Mouse (Mus musculus) MEL (cell line): ENCODE measurements around the gene Cldn10.

Experiments used
- CTCF ChIP-seq, 3 experiments: IDR thresholded peaks in 2 of 3; conservative IDR thresholded peaks in 1 of 3; 2 replicates each; pipeline ENCODE4 v1.5.1; 2011 to 2012; ENCODE audit warnings: low read length in 3 of 3, low read depth in 2 of 3, mild to moderate bottlenecking in 2 of 3, improper control_type of control experiment in 1 of 3, inconsistent platforms in 1 of 3, mixed read lengths in 1 of 3, moderate library complexity in 1 of 3; ENCODE audit not compliant: control insufficient read depth in 1 of 3, insufficient read depth in 1 of 3, poor library complexity in 1 of 3, severe bottlenecking in 1 of 3
- GATA1 ChIP-seq: IDR thresholded peaks from 2 replicates; pipeline ENCODE4 v1.6.1; 2011; ENCODE audit warnings: low read depth, low read length, improper control_type of control experiment
- HCFC1 ChIP-seq: IDR thresholded peaks from 2 replicates; pipeline ENCODE4 v1.6.1; 2012; ENCODE audit warnings: low read depth, mild to moderate bottlenecking, inconsistent platforms, low read length, improper control_type of control experiment, moderate library complexity
- RAD21 ChIP-seq: IDR thresholded peaks from 2 replicates; pipeline ENCODE4 v1.6.1; 2011; ENCODE audit warnings: mild to moderate bottlenecking, low read depth, low read length, improper control_type of control experiment
- SMC3 ChIP-seq: IDR thresholded peaks from 2 replicates; pipeline ENCODE4 v1.6.1; 2011; ENCODE audit warnings: low read depth, low read length, improper control_type of control experiment
- USF2 ChIP-seq, 2 experiments: IDR thresholded peaks; 2 replicates each; pipeline ENCODE4 v1.6.1; 2011 to 2012; ENCODE audit warnings: improper control_type of control experiment in 2 of 2, low read length in 2 of 2, borderline replicate concordance in 1 of 2, inconsistent platforms in 1 of 2, low read depth in 1 of 2, mild to moderate bottlenecking in 1 of 2; ENCODE audit not compliant: insufficient read depth in 1 of 2

DNA sequence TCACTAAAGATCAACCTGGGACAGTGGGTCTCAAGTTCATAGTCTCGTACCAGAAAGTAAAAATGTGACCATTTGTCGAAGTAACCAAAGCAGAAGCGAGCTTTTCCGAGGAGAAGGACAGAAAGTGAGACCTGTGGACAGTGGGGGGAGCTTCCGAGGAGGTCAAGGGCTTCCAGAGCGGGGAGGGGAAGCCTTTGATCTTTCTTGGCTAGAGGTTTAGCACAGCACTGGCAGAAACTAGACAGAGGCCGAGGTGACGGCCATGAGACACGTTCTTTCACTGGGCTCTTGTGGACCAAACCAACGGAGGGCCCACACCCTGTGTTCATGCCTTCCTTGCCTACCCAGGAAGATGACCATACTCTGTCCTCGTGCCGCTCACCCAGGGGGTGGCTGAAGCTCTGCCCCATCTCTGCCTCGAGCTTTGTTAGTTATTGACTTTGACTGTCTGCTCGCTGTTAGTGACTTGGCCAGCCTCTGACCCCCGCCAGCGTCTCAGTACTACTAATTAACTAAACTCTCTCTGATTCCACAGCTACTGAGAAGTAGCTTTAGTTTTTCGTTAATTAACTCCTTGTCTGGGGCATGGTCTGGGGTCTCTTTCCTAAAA lies 4.3 kb upstream of the Cldn10 start:
- TF ChIP-seq HCFC1 (no peak), GATA1 (no peak), RAD21 (no peak), CTCF (IDR thresholded peaks at IDR 0.05 in 2 of 3, conservative IDR thresholded peaks at IDR 0.05 in 1 of 3; ENCODE audit: control insufficient read depth in 1 of 3, insufficient read depth in 1 of 3, low read depth in 2 of 3, low read length in 3 of 3, poor library complexity in 1 of 3, severe bottlenecking in 1 of 3) (no peak), SMC3 (no peak), USF2 (IDR thresholded peaks at IDR 0.05; ENCODE audit: borderline replicate concordance in 1 of 2, insufficient read depth in 1 of 2, low read depth in 1 of 2, low read length in 2 of 2) (no peak)
